Mouse (Mus musculus): Measurements from ENCODE around the gene Ak1.

- TF ChIP-seq POLR2A (IDR thresholded peaks at IDR 0.05; ENCODE audit: borderline replicate concordance, insufficient read depth, low read length) (no peak), CTCF (IDR thresholded peaks at IDR 0.05; ENCODE audit: borderline replicate concordance, insufficient read depth, low read depth, low read length) (no peak)
These were observed 49.6 kb downstream of the Ak1 start for GRCm38 (mm10) chr2:32671147-32671546.
